Mouse (Mus musculus): ENCODE data around the gene Fam217a.
A peak's percentile ranks its signal among the peaks of the same experiment; 100 is the strongest.
"Not testable (repeated sequence)": the region's sequence is repeated elsewhere in the genome, so short reads cannot be mapped to it uniquely, and the experiment has no call there.

Gene Fam217a

DNA sequence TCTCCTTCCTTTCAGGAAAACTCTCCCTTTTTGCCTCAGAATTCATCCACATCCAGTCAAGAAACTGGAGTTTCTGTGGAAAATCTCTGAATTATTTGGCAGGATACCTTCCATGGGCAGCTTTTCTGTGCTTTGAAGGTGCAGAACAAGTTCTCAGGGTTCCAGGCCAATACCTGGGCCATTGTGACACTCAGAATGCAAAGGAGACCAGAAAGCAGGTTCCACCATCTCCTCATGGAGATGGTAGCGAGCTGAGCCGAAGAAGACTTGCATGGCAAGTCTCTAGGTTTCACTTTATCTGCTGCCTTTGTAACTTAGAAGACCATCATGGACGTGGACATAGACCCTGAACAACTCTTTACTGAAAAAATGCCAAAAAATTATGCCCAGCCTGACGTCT, at the start of gene Fam217a, which contains the start of gene 4933417A18Rik:
Gene Fam217a, minus strand, starts transcription at position 101 of the 400 bp plus-strand sequence.
Gene 4933417A18Rik, plus strand, starts transcription at position 200 of the 400 bp plus-strand sequence.
- no peak for DNase-seq

DNA sequence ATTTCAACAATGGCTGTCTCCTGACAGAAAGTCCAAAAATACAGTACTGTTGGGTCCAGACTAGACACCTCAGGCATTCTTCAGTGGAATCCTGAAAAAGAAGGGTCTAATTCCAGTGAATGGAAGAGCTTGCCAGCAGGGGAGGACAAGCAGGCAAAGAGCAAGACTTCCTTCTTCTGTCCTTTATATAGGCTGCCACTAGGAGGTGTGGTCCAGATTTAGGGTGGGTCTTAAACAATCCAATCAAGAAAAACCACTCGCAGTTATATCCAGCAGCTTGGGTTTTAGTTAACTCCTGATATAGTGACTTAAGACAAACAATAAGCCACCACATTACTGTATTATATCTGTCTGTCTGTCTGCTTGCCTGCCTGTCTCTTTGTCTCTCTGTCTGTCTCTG, 49.7 kb upstream of the Fam217a start:
- no peak for DNase-seq

- peak in 1 of 2 experiments; percentile 14 for DNase-seq
Observed at GRCm38 (mm10) chr13:34973149-34973548, 49.0 kb upstream of the Fam217a start.

DNA sequence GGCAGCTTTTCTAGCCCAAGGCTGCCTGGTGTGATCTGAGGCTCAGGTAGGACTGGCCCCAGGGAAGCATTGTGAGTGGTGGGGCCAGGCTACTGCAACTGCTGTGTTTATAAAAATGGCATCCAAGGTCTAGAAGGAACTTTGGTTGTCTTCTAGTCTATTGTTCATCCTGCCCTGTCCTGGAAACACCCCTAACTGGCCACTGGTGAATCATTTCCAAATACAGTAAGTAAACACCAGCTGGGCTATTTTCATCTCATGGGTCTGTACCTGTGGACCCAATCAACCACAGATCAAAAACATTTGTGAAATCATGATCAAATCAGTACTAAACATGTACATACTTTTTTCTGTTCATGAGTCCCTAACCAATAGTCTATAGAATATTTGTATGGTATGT, 48.3 kb upstream of the Fam217a start:
- not testable (repeated sequence) for DNase-seq

DNA sequence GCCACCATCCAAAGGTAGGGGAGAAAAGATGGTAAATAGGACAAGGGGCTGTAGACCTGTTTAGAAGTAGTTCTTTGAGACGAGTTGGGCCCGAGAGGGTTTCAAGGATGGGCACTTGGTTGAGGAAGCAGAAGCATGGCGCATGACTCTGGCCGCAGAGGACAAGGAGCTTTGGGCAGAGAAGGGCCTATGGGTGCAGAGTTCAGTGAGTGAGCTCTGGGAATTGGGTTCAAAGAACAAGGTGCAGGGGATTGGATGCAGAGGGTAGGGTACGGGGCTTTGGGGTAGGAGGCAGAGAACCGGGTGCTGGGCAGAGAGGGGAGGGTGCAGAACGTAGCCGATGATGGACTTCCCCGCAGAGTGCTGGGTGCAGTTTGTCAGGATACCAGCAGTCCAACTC, 41.5 kb upstream of the Fam217a start:
- not testable (repeated sequence) for DNase-seq

- DNase-seq = no peak
Observed at GRCm38 (mm10) chr13:34964866-34965265, 40.8 kb upstream of the Fam217a start.

GRCm38 (mm10) chr13:34964419-34964818, 40.3 kb upstream of the Fam217a start:
- DNase-seq = peak; percentile 6 to 8

- peak; percentile 5 to 9 for DNase-seq
Observed at GRCm38 (mm10) chr13:34963511-34964397, 39.6 kb upstream of the Fam217a start, which contains the start of gene Eci3. Gene Eci3 (minus strand): TSS chr13:34963810.

DNA sequence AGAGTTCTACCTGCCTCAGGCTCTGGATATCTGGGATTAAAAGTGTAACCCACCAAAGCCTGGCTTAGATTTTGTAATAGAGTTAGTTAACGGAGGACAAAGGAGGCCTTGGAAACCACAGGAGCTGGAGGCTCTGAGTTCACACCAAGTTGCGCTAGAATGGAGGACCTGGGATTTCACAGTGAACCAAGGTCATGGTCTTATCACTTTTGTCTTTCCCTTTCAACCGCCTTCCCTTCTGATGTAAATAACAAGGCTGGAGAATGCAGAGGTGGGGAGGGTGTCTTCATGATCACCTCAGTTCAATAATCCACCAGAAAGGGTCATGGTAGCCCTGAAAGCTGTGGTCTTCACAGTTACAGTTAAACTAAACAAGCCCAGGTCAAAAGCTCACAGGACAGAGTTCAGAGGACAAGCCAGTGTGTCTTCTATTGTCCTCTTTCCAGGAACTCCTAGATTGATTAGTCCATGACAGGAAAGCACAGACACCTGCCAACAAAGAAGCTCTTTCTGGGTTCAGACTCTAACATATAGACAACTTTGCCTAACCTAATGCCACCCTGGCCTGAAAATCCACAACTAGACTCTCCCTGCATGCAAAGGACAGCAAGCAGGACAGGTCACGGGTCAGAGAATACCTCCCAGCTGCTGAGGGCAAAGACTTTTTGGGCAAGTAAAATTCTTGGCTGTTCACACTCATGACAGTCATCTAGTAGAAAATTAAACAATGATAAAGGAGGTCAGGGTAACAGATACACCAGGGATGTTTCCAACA, 37.1 kb upstream of the Fam217a start:
- DNase-seq = no peak

GRCm38 (mm10) chr13:34958158-34958557, 34.0 kb upstream of the Fam217a start:
- DNase-seq = not testable (repeated sequence)

- no peak for DNase-seq
Observed at GRCm38 (mm10) chr13:34956901-34957300, 32.8 kb upstream of the Fam217a start.

DNA sequence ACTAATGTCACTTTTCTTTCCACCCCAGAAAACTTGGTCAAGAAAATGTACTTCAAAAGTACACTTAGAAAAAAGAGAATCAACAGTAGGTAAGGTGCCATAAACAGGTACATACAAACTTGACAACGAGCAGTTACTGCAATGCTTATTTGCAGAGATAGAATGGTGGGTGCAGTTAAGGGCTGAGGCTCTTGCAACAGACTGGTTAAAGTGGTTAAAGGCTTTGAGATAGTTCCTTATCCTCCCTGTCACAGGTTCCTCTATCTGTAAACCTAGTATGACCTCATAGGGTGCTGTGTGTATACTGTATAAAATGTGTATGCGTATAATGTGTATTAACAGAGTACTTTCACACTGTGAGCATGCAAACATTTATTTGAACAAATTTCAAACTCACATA, 27.3 kb upstream of the Fam217a start:
- not testable (repeated sequence) for DNase-seq

DNA sequence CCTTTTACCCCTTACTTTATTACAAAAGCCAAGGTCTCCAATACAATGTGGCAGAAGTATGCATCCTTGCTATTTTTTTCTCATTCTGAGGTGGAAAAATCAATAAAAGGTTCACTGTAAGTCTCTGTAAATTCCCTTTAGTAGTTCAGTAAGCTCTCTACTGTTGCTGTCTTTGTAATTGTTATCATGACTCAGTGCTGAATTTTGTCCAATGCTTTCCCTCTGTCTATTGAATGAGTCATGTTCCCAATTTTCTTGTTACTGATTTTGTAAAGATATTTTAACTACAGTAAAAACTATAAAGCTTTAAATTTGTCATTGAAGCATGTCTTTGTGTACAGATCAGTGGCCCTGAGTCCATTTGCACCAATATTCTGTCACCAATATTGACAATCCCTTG, 18.3 kb upstream of the Fam217a start:
- DNase-seq = no peak

GRCm38 (mm10) chr13:34934931-34935644, 11.0 kb upstream of the Fam217a start:
- DNase-seq = peak in 1 of 2 experiments; percentile 4

DNA sequence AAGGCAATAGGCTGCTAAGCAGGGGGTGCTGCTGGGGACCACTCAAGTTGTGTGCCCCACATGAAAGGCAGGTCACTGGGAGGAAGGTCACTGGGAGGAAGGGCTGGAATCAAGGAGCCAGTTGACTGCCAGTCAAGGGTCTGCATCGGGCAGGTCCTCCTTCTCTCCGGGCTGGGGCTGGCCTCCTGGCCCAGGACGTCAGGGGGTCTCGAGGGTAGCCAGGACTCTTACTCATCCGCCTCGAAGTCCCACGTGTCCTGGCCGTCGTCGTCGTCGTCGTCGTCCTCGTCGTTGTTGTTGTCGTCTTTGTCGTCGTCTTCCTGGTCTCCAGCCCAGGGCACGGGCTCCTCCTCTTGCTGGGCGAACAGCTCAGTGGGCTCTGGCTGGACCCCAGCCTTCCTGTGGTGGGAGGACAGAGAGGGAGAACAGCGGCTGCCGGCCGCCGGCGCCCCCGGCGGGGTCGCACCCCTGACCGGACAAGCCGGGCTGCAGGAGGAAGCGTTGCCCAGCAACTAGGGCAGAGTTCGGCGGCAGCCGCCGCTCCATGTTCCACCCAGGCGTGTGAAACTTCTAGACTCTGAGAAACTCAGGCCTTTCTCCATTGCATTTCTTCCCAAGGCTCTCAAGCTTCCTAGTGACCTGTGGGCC, 7.5 kb downstream of the Fam217a start:
- DNase-seq = peak; percentile 7 to 25

GRCm38 (mm10) chr13:34914614-34915013, 9.5 kb downstream of the Fam217a start:
- no peak for DNase-seq

- no peak for DNase-seq
Observed at GRCm38 (mm10) chr13:34892871-34893270, 31.2 kb downstream of the Fam217a start.

DNA sequence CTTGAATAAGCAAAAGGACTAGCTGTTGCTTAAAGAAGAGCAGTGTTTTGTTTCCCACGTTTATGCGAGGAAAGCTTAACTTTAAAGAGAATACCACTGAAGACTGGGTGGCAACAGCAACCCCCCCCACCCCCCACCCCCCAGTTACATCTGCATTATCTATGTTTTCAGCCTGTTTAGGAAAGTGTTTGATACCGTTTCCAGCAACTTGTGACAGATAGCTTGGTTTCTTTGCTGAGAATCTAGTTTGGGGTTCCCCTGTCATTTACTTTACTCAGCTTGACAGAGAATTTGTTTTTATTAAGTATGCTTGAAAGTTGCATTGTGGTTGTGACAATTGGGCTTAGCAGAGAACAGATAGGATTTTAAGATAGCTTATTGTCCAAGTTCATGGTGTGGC, 47.6 kb downstream of the Fam217a start:
- no peak for DNase-seq

DNA sequence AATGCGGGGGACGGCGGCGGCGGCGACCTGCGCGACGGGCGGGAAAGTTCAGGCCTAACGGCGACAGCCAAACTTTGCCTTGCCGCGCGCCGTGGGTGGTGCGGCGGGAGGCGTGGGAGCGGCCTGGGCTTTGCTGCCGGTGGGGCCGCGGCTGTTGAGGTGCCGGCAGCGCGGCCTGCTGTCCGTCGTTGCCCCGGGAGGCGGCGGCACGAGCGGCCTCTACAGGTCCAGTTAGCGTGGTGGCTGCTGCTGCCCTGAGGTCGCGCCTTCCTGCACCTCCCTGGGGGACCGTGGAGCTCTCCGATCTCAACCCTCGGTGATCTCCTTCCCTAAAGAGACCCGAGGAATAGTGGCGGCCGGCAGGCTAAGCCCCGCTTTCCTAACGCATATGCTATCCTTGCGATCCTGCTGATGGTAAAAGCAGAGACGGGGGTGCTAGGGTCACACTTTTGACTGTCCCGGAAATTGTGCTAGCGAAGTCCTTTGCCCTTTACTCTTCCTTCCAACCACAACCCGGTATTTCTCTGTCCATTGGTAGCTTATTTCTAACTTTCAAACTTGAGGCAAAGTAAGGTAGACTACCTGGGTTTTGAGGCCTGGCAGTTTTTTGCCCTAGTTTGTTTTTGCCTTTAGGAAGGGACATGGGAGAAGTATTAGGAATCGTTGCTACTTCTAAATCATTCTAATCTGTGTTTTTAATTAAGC, 48.2 kb downstream of the Fam217a start:
- no peak for DNase-seq

DNA sequence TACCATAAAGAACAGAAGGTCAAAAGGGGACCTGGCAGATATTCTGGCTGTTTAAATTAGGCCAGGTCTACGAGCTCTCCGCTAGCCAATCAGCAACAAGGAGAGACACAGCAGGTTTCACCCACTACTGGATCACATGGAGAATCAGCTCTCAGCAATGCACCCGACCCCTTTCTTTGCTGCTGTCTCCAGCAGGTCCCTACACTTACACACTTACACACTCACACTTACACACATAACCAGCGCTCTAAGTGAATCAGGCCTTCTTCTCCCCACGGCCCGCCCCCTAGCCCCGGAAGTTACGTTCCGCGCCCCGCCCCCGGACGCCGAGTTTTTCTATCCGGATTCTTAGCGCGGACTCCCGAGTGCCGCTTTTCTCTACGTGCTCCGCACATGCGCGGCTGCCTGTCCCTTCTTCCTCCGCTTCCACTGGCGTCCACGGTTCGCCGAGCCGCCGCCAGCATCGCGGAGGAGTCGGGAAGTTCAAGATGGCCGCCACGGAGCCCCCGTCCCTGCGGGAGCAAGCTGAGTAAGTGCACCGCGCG, 48.9 kb downstream of the Fam217a start, which contains the start of gene Prpf4b:
Gene Prpf4b, plus strand, starts transcription at position 137 of the 545 bp plus-strand sequence.
- peak; percentile 96 for DNase-seq

DNA sequence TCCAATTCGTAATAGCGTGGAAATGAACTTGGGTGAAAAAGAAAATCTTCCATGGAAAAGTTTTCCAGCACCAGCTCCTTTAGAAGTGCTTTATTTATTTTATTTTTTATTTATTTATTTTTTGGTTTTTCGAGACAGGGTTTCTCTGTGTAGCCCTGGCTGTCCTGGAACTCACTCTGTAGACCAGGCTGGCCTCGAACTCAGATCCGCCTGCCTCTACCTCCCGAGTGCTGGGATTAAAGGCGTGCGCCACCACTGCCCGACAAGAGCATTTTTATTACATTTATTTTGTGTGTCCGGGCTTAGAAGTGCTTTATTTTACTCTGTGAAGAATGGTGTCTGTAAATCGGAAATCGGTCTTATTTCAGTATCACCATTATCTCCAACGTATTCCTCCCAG, 49.4 kb downstream of the Fam217a start:
- DNase-seq = peak; percentile 43 to 44

Data from cerebellum, postnatal 14 days (tissue).